Mouse (Mus musculus): ENCODE data around the gene Sipa1l3. TPM values are rescaled to one million over a fixed set of nuclear protein-coding genes. Genes with fewer than 3 reads are reported as not detected.

The Sipa1l3 gene
- polyA plus RNA-seq, 1 experiment from 2014 or later = 20.7 TPM

DNA sequence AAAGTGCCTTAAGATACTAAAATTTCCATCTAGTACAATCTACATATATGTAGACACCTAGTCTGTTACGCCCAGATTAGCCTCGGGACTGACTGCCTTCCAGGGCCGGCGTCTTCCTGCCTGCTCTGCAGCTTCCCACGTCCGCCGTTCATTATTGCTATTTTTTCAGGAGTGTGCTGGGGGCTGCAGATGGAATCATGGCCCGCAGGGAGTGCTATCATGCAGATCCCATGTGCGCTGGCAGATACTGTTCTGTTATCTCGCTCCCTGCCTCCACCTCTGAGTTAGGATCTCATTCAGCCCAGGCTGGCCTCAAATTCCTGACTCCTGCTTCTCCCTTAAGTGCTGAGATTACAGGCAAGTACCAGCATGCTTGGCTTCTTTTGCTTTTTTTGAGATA lies 128.2 kb downstream of the Sipa1l3 start:
- no peak overlapping the region for H3K9ac ChIP-seq (replicated peaks)
- peaks cover 35% of the 10 kb centered on the region for H3K36me3 ChIP-seq
- no peaks in the 10 kb centered on the region for H3K27me3 ChIP-seq (replicated peaks)
- H3K4me3 ChIP-seq (replicated peaks) = no peak overlapping the region
- H3K4me1 ChIP-seq = peaks cover 17% of the 10 kb centered on the region; the same call in 1 of the 2 replicates
- no peaks in the 10 kb centered on the region for H3K9me3 ChIP-seq (replicated peaks)
- ATAC-seq (ENCODE audit: low FRiP score) = no peak
- no peak overlapping the region for H3K4me2 ChIP-seq
- 59% methylated on average over 10 of the region's 10 CpGs for WGBS
- H3K27ac ChIP-seq (replicated peaks) = no peak overlapping the region

DNA sequence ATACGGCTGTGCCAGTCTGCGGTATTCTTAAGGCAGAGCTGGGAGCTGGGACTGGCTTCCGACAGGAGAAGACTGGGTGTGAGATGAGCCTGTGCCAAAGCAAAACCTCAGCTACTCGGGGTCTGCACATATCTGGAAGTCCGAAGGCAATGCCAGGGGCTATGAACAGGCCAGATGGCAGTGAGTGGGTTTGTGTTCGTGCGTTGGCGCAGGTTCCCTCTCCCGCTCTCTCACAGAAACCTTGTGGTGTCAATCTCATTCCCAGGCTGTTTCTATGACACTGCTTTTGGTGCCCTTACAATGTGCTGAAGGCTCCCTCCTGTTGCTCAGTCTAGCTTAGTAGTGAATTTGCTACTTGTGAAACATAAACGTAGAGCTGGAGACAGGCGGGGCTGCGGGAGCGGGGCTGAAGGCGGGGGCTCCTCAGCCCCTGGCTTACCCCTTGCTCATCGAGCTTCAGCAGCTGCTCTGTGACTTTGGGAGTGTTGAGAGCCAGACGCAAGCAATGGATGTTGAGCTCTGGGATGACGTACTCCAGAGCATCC lies 130.8 kb downstream of the Sipa1l3 start:
- Histone ChIP-seq H3K9me3 (replicated peaks) (no peaks in the 10 kb centered on the region), H3K4me3 (replicated peaks) (no peak overlapping the region), H3K4me2 (no peak overlapping the region), H3K27ac (replicated peaks) (no peak overlapping the region), H3K9ac (replicated peaks) (no peak overlapping the region), H3K27me3 (replicated peaks) (no peaks in the 10 kb centered on the region), H3K36me3 (peaks cover 20% of the 10 kb centered on the region), H3K4me1 (peaks cover 22% of the 10 kb centered on the region)
- no peak for ATAC-seq (ENCODE audit: low FRiP score)
- WGBS = 82% methylated on average over 17 of the region's 17 CpGs

- Histone ChIP-seq H3K27ac (replicated peaks) (no peak overlapping the region), H3K27me3 (replicated peaks) (no peaks in the 10 kb centered on the region), H3K4me1 (peaks cover 12% of the 10 kb centered on the region), H3K9me3 (replicated peaks) (no peaks in the 10 kb centered on the region), H3K9ac (replicated peaks) (no peak overlapping the region), H3K36me3 (peaks cover 33% of the 10 kb centered on the region), H3K4me3 (replicated peaks) (no peak overlapping the region), H3K4me2 (no peak overlapping the region)
- WGBS = 93% methylated on average over 13 of the region's 13 CpGs
- ATAC-seq (ENCODE audit: low FRiP score) = no peak
These were observed 132.1 kb downstream of the Sipa1l3 start for GRCm38 (mm10) chr7:29386349-29386748.

DNA sequence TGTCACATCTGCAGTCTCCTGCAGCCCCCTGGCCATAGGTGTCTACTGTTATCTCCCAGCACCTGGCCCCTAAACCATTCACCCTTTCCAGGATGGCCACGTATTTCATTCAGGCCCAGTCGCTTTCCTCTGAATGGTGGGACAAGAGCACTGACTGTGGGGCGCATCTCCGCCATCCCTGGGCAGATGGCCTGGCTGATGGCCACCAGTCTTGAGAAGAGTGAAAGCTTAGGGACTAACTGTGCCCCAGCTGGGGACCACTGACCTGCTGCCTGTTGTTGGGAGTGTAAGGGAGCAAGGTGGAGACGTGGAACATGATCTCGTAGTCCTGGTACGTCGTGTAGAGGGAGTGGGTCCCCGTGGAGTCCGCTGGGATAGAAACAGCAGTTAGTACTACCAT lies 132.7 kb downstream of the Sipa1l3 start:
- 89% methylated on average over 10 of the region's 10 CpGs for WGBS
- Histone ChIP-seq H3K4me1 (peaks cover 9% of the 10 kb centered on the region; the same call in 1 of the 2 replicates), H3K27me3 (replicated peaks) (no peaks in the 10 kb centered on the region), H3K27ac (replicated peaks) (no peak overlapping the region), H3K4me3 (replicated peaks) (no peak overlapping the region), H3K9me3 (replicated peaks) (no peaks in the 10 kb centered on the region), H3K36me3 (peaks cover 38% of the 10 kb centered on the region), H3K9ac (replicated peaks) (no peak overlapping the region), H3K4me2 (no peak overlapping the region)
- no peak for ATAC-seq (ENCODE audit: low FRiP score)

DNA sequence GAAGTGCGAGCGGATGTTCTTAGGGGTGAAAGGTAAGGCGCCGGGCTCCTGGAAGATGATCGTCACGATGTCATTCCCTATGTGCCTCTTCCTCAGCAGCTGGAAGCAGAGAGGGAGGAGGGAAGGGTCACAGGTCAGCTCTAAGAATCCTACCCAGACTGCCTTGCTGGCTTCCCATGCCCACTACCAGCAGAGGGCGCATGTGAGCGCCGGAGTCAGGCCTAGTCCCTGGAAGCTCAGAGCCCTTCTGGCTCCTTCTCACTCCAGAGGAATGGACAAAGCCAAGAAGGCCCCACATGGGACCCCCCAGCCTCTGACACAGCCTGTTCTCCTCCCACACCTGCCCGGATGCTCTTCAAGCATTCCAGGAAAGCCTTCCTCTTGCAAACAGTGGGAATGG lies 135.2 kb downstream of the Sipa1l3 start:
- Histone ChIP-seq H3K27ac (replicated peaks) (0 out of 2 replicates have a peak overlapping the region, but pooled peaks have one; percentile 3), H3K27me3 (replicated peaks) (no peaks in the 10 kb centered on the region), H3K4me1 (peaks cover 5% of the 10 kb centered on the region; the same call in 1 of the 2 replicates), H3K9me3 (replicated peaks) (no peaks in the 10 kb centered on the region), H3K9ac (replicated peaks) (no peak overlapping the region), H3K4me3 (replicated peaks) (no peak overlapping the region), H3K4me2 (no peak overlapping the region), H3K36me3 (peaks cover 48% of the 10 kb centered on the region)
- ATAC-seq (ENCODE audit: low FRiP score) = peak; percentile 54; the same call in 1 of the 2 replicates
- WGBS = 30% methylated on average over 10 of the region's 10 CpGs

- Histone ChIP-seq H3K27ac (replicated peaks) (no peak overlapping the region), H3K9ac (replicated peaks) (no peak overlapping the region), H3K9me3 (replicated peaks) (no peaks in the 10 kb centered on the region), H3K4me1 (peaks cover 5% of the 10 kb centered on the region; the same call in 1 of the 2 replicates), H3K4me3 (replicated peaks) (no peak overlapping the region), H3K27me3 (replicated peaks) (no peaks in the 10 kb centered on the region), H3K36me3 (peaks cover 54% of the 10 kb centered on the region), H3K4me2 (no peak overlapping the region)
- no peak for ATAC-seq (ENCODE audit: low FRiP score)
- WGBS = 89% methylated on average over 7 of the region's 7 CpGs
These were observed 136.9 kb downstream of the Sipa1l3 start for GRCm38 (mm10) chr7:29381466-29382040.

- Histone ChIP-seq H3K4me1 (0 out of 2 replicates have a peak, but pooled peaks cover 2% of the 10 kb centered on the region), H3K36me3 (peaks cover 59% of the 10 kb centered on the region), H3K27me3 (replicated peaks) (no peaks in the 10 kb centered on the region), H3K4me3 (replicated peaks) (no peak overlapping the region), H3K9ac (replicated peaks) (no peak overlapping the region), H3K4me2 (no peak overlapping the region), H3K9me3 (replicated peaks) (no peaks in the 10 kb centered on the region), H3K27ac (replicated peaks) (no peak overlapping the region)
- 92% methylated on average over 6 of the region's 6 CpGs for WGBS
- ATAC-seq (ENCODE audit: low FRiP score) = no peak
These were observed 144.4 kb downstream of the Sipa1l3 start for GRCm38 (mm10) chr7:29374054-29374453.

- 91% methylated on average over 5 of the region's 5 CpGs for WGBS
- peaks cover 44% of the 10 kb centered on the region for H3K36me3 ChIP-seq
- no peaks in the 10 kb centered on the region for H3K27me3 ChIP-seq (replicated peaks)
- H3K4me1 ChIP-seq = peaks cover 21% of the 10 kb centered on the region
- H3K9me3 ChIP-seq (replicated peaks) = no peaks in the 10 kb centered on the region
- no peak overlapping the region for H3K9ac ChIP-seq (replicated peaks)
- no peak overlapping the region for H3K4me2 ChIP-seq
- no peak overlapping the region for H3K27ac ChIP-seq (replicated peaks)
- no peak for ATAC-seq (ENCODE audit: low FRiP score)
- no peak overlapping the region for H3K4me3 ChIP-seq (replicated peaks)
These were observed 146.3 kb downstream of the Sipa1l3 start for GRCm38 (mm10) chr7:29372123-29372522.

DNA sequence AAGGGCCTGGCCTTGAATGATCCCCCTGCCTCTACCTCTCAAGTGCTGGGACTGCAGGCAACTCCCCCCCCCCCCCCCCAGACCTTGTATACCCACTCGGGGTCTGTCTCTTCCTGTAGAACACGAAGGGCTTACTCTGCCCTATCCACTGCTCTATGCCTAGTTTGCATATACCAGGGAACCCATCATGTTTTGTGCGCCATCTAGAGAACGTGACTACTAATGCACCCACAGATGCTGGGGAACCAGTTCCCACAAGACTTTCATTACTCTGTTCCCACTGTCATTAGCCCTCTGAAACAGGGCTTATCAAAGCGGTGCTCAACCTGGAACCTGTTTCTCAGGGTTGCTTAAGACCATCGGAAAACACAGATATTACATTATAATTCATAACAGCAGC lies 148.4 kb downstream of the Sipa1l3 start:
- no peak overlapping the region for H3K27ac ChIP-seq (replicated peaks)
- 63% methylated on average over 6 of the region's 6 CpGs for WGBS

DNA sequence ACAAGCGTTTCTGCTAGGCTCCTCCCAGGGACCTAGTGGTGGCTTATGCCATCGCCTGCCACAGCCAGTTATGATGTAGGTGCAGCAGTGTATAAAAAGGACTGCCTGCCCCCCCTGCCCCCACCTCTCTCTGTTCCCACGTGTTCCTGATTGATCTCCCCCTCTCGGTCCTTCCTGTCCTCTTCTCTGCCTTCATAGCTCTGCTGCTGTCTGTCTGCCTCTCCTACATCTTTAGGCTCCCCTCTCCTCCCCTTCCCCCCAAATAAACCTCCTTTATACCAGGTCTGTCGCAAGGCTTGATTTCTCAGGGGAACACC lies 150.5 kb downstream of the Sipa1l3 start:
- peaks cover 27% of the 10 kb centered on the region for H3K36me3 ChIP-seq
- no peak overlapping the region for H3K4me3 ChIP-seq (replicated peaks)
- no peak for ATAC-seq (ENCODE audit: low FRiP score)
- no peak overlapping the region; the same call in 1 of the 2 replicates for H3K9ac ChIP-seq (replicated peaks)
- peak overlapping the region; percentile 34 for H3K4me2 ChIP-seq
- WGBS = 25% methylated on average over 5 of the region's 5 CpGs
- no peaks in the 10 kb centered on the region for H3K9me3 ChIP-seq (replicated peaks)
- H3K27me3 ChIP-seq (replicated peaks) = no peaks in the 10 kb centered on the region
- H3K4me1 ChIP-seq = peaks cover 34% of the 10 kb centered on the region
- peak overlapping the region; percentile 85 for H3K27ac ChIP-seq (replicated peaks)

More for the DNA sequence above, 148.4 kb downstream of the Sipa1l3 start:
- H3K4me1 ChIP-seq = peaks cover 29% of the 10 kb centered on the region
- no peak for ATAC-seq (ENCODE audit: low FRiP score)
- no peak overlapping the region for H3K9ac ChIP-seq (replicated peaks)
- H3K9me3 ChIP-seq (replicated peaks) = no peaks in the 10 kb centered on the region
- no peak overlapping the region for H3K4me2 ChIP-seq
- H3K36me3 ChIP-seq = peaks cover 35% of the 10 kb centered on the region; the same call in 1 of the 2 replicates
- no peaks in the 10 kb centered on the region for H3K27me3 ChIP-seq (replicated peaks)
- H3K4me3 ChIP-seq (replicated peaks) = no peak overlapping the region

DNA sequence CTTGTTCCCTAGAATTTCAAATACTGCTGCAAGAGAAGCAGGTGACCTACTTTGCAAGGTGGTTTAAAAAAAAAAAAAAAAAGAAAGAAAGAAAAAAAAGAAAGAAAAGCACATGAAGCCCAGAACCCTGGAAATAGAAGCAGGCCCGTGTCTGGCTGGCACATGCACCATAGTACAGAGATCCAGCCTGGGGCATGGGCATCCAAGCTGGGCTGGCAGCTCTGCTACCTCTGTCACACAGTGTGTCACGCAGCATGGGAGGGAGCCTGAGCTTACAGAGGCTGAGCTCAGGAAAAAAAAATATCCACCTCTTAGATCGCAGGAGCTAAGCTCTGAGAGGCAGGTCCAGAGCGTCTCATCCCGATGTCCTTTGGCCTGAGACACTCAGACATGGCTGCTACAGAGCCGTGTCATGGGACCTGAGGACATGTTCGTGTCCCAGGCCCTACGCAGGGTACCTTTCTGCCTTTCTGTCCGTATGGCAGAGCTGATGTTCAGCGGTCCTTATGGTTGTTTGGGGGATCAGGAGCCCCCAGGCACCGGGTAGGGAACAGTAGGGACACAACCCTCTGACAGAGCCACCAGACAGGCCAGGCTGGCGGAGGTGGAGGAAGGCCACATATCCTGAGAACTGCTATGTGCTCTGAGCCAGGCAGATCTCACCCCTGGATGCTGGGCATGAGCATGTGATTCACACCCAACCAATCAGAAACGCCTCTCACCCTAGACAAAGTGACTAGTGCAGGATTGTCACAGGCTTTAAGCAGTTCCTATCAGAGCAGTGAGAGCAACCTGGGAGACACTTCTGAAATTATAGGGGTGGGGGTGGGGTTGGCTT lies 151.1 kb downstream of the Sipa1l3 start:
- Histone ChIP-seq H3K27me3 (replicated peaks) (no peaks in the 10 kb centered on the region), H3K4me2 (peak overlapping the region; percentile 34)

GRCm38 (mm10) chr7:29364052-29364451 lies 154.4 kb downstream of the Sipa1l3 start:
- Histone ChIP-seq H3K36me3 (peaks cover 31% of the 10 kb centered on the region), H3K27me3 (replicated peaks) (no peaks in the 10 kb centered on the region), H3K4me3 (replicated peaks) (no peak overlapping the region), H3K4me2 (no peak overlapping the region), H3K4me1 (peaks cover 32% of the 10 kb centered on the region), H3K9ac (replicated peaks) (no peak overlapping the region), H3K9me3 (replicated peaks) (no peaks in the 10 kb centered on the region), H3K27ac (replicated peaks) (no peak overlapping the region)
- WGBS = 25% methylated on average over 4 of the region's 4 CpGs
- no peak for ATAC-seq (ENCODE audit: low FRiP score)

More for the DNA sequence above, 151.1 kb downstream of the Sipa1l3 start:
- peaks cover 34% of the 10 kb centered on the region for H3K4me1 ChIP-seq
- no peaks in the 10 kb centered on the region for H3K9me3 ChIP-seq (replicated peaks)
- peaks cover 27% of the 10 kb centered on the region for H3K36me3 ChIP-seq
- peak; percentile 96 for ATAC-seq (ENCODE audit: low FRiP score)
- H3K27ac ChIP-seq (replicated peaks) = peak overlapping the region; percentile 85
- 0 out of 2 replicates have a peak overlapping the region, but pooled peaks have one; percentile 28 for H3K9ac ChIP-seq (replicated peaks)
- WGBS = 67% methylated on average over 13 of the region's 13 CpGs
- no peak overlapping the region for H3K4me3 ChIP-seq (replicated peaks)
